Mouse (Mus musculus) liver (tissue): Measurements from ENCODE around the gene Zfp386.

Source experiments
- DNase-seq: peaks from one replicate; pipeline ENCODE4 v3.0.0-alpha.2; 2020; ENCODE audit warnings: mixed read lengths

Zfp386 gene

DNA sequence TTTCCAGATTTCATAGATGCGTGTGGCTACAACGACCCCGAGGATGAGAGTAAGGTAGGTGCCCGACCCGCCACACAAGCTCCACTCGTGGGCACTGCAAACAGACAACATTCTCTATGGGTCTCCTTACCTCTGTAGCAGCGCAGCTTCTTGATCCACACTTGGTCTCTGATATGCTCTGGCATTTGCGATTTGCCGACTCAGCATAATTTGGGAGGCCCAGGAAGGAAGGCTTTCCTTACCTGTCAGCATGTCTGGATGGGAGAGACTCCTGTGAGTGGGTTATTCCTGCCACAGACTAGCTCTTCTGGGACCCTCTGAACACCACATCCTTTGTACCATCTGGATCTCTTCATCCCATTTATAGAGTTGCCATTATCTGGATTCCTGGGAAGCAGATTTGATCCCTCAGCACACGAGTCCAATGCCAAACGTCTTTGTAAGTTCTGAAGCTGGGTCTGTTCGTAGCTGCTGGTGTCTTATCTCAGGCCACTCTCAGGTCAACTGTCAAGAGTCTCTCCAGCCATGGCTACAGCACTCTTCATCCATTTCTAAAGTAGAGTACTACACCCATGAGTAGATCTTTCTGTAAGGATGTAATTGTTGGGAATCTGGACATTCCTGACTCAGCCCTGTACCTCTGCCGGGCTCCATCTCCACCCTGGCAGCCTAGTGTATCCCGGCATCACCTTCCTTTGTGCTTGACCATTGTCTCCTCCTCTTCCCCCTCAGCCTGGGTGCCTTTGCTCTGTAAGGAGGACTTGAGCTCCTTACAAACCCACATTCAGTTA lies 47.4 kb downstream of the Zfp386 start:
- DNase-seq: no peak

DNA sequence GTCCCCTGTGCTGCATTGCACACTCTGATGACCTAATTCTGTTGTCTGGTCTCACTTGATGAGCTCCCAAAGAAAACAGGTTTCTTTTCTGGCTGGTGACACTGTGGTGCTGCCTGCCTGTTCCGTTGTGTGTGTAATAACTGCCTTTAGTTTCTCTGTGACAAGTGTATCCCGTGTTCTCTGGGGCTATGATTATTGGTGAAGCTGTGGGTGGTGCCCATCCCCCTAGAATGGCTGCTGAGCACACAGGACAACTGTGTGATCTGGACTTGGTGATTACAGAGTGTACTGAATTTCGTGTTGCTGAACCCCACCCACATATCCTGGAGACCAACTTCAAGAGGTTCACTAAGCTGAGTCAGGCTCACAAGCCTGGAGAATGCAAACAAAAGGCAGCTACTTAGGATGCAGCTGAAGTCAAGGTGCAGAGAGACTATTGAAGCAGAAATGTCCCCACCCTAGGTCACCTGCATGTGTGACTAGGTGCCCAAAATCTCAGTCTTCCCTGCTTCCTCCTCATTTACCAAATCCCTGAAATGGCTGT lies 48.9 kb downstream of the Zfp386 start:
- DNase-seq: no peak

DNA sequence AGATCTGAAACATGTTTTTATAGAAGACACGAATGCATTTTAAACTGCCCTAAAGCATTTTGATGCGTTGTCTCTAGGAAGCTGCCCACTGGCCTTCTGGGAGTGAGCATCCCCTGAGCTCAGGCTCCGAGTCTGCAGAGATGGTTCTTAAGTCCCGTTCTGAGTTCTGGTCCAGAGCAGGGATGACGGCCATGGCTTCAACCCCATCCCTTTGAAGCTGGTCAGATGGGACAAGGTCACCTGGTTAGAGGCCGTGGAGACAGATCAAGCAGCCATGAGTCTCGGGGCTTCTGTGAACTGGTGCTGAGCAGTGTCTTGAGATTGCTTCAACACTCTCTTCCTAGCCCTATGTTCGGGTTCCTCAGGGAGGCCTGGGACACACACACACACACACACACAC lies 49.6 kb downstream of the Zfp386 start:
- DNase-seq: no peak

DNA sequence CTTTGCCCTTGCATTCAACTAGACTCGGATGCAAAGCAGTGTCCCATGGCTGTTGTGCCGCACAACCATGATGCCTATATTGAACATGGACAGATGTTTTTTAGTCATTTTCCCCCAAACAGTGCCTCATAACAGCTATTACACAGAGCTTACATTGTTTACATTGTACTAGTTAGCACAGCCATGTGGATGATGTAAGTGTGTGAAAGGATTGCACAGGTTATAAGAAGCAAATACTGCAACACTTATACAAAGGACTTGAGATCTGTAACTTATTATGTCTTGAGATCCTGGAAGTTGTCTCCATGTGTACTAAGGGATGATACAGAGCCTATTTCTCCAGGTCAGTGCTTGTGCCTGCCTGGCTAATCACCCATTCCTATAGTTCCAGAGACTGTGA lies 54.4 kb downstream of the Zfp386 start:
- no peak for DNase-seq

DNA sequence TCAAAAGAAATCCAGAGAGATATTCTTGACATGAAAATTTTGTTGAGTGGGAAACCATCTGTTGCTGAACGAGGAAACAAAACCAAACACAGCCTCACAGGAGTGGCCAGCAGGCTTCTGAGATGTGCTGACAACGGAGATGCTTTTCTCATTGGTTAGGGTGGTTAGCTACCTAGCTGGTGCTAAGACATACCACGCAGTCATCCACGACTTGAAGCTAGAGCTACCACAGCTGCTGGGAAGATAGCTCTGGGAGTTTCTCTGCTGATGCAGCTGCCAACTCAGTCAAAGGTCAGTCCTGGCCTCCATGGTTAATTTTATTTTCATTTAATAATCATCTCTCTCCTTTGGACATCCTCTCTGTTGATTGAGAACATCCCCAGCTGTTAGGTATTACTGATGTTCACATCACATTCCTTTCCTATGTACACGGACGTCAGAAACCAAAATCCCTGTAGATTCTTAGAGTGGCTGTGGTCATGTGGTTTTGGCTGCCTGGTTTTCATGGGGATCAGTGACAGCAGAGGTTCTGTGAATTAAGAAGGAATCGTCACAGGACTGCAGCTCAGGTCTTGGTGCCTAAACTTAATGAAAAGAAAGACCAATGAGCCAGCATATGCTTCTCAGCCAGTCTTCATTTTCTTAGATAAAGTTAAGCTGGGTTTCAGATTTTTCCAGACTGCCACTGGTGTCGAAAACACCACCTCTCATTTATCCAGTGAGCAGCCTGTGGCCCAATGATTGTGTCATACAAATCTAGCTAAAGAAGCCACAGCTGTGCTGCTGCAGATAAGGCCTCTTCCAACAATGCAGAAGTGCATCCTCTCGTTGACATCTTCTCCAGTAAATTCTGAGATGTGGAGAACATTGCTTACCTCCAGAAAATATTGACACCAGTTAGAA lies 62.2 kb downstream of the Zfp386 start:
- no peak for DNase-seq

DNA sequence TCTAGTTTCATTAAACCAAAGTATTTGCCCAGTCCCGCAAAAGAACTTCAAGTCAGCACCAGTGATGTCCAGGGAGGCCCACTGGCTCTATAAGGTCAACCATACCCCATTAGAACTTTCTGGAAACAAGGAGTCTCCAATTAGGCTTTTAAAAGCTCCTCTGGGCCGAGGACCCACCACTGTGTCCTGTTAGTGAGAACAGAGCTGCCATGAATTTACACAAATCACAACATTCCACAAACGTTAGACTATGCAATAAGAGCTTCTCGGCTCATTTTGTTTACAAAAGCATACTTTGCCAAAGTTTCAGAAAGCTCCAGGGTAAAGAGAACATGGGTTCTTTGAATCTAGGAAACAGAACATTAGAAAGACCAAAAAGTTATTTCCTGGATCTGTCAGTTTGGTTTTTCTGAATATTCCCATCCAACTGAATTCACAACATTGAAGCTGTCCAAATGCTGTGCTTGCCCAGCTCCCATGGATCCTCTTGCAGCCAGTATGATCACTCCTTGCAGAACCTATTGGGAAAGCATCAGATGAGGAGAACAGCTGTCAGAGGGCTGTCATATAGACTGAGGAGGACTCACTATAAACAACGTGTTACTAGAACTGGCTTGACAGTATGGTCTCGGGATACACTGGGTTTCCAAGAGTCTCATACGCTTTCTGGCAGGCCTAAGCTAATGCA lies 63.6 kb downstream of the Zfp386 start:
- no peak for DNase-seq
